Mouse (Mus musculus): ENCODE data around the gene Uncx.

DNA sequence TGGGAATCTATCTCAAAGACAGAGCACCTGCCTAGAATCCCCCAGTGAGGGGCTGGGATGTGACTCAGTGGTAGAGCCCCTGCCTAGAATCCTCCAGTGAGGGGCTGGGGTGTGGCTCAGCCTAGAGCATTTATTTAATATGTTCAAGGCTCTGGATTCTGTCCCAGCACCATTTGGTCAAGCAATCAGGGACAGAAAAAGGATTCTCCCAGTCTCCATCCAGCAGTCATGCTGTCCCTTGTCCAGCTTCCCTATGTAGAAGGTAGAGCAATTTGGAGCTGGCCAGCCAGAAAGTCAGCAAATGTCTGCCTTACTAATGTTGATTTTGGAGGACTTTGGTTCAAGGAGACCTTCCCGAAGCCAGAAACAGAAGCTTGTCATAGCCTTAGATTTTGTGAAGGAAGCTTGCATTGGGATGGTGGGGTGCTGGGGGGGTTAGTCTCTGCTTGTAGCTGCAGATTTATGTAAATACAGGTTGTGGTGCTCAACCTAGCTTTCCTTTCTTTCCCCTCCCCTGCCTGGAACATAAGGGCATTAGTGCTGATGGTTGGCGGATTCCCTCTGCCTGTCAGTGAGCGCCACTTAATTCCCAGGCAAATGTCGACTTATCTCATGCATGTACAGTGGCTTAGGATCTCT lies 18.2 kb downstream of the Uncx start:
- TF ChIP-seq ZNF384 (IDR thresholded peaks at IDR 0.05; ENCODE audit: low read depth, low read length) (no peak), CHD2 (IDR thresholded peaks at IDR 0.05; ENCODE audit: low read depth, low read length) (no peak)

Data from ES-E14 (cell line).